Mouse (Mus musculus): ENCODE data around the gene Acbd5.
"Not testable (repeated sequence)": the region's sequence is repeated elsewhere in the genome, so short reads cannot be mapped to it uniquely, and the experiment has no call there.

The Acbd5 gene

GRCm38 (mm10) chr2:23067552-23068369, at the start of gene Acbd5:
Acbd5 (plus strand) TSS chr2:23068167.
- peak; percentile 85 for DNase-seq (ENCODE audit: low spot score)

GRCm38 (mm10) chr2:23019170-23019569, 48.8 kb upstream of the Acbd5 start:
- DNase-seq (ENCODE audit: low spot score) = no peak

GRCm38 (mm10) chr2:23021320-23021719, 46.6 kb upstream of the Acbd5 start:
- DNase-seq (ENCODE audit: low spot score) = no peak

- DNase-seq (ENCODE audit: low spot score) = no peak
Measured at GRCm38 (mm10) chr2:23021721-23022120, 46.2 kb upstream of the Acbd5 start.

- no peak for DNase-seq (ENCODE audit: low spot score)
Measured at GRCm38 (mm10) chr2:23023023-23023422, 44.9 kb upstream of the Acbd5 start.

GRCm38 (mm10) chr2:23023714-23024282, 44.2 kb upstream of the Acbd5 start:
- no peak for DNase-seq (ENCODE audit: low spot score)

GRCm38 (mm10) chr2:23026379-23026778, 41.6 kb upstream of the Acbd5 start:
- no peak for DNase-seq (ENCODE audit: low spot score)

- no peak for DNase-seq (ENCODE audit: low spot score)
Measured at GRCm38 (mm10) chr2:23028826-23029225, 39.1 kb upstream of the Acbd5 start.

- DNase-seq (ENCODE audit: low spot score) = no peak
Measured at GRCm38 (mm10) chr2:23030631-23031030, 37.3 kb upstream of the Acbd5 start.

- DNase-seq (ENCODE audit: low spot score) = no peak
Measured at GRCm38 (mm10) chr2:23034692-23035435, 33.1 kb upstream of the Acbd5 start.

GRCm38 (mm10) chr2:23035467-23035866, 32.5 kb upstream of the Acbd5 start:
- no peak for DNase-seq (ENCODE audit: low spot score)

GRCm38 (mm10) chr2:23039082-23040000, 28.6 kb upstream of the Acbd5 start:
- DNase-seq (ENCODE audit: low spot score) = peak; percentile 22

GRCm38 (mm10) chr2:23040001-23040646, 27.8 kb upstream of the Acbd5 start, which contains the start of gene Abi1:
Abi1 (minus strand) TSS chr2:23040241.
- peak; percentile 81 for DNase-seq (ENCODE audit: low spot score)

GRCm38 (mm10) chr2:23040690-23041089, 27.3 kb upstream of the Acbd5 start:
- DNase-seq (ENCODE audit: low spot score) = not testable (repeated sequence)

GRCm38 (mm10) chr2:23041457-23041856, 26.5 kb upstream of the Acbd5 start:
- DNase-seq (ENCODE audit: low spot score) = no peak

- DNase-seq (ENCODE audit: low spot score) = no peak
Measured at GRCm38 (mm10) chr2:23042189-23042588, 25.8 kb upstream of the Acbd5 start.

GRCm38 (mm10) chr2:23045703-23046102, 22.3 kb upstream of the Acbd5 start:
- no peak for DNase-seq (ENCODE audit: low spot score)

GRCm38 (mm10) chr2:23048006-23048405, 20.0 kb upstream of the Acbd5 start:
- DNase-seq (ENCODE audit: low spot score) = no peak

- DNase-seq (ENCODE audit: low spot score) = no peak
Measured at GRCm38 (mm10) chr2:23051890-23052289, 16.1 kb upstream of the Acbd5 start.

- DNase-seq (ENCODE audit: low spot score) = no peak
Measured at GRCm38 (mm10) chr2:23052523-23052922, 15.4 kb upstream of the Acbd5 start.

GRCm38 (mm10) chr2:23068370-23068737, 387 bp downstream of the Acbd5 start:
- no peak for DNase-seq (ENCODE audit: low spot score)
